Mouse (Mus musculus) fat pad, adult 2 months (tissue): ENCODE measurements at regions not wholly inside any gene's neighbourhood (a gene's known extent, or its start where the extent isn't known, plus 50 kb on each side); places are given as distances from the start of the nearest gene placed in this dataset.

Source experiments
- DNase-seq: peaks from one replicate; pipeline ENCODE4 v3.0.0-alpha.2; 2011; ENCODE audit warnings: low read depth, low spot score; ENCODE audit errors: extremely low read depth

GRCm38 (mm10) chr3:62159031-62159430 is 179.1 kb upstream of the Arhgef26 start:
- no peak for DNase-seq

DNA sequence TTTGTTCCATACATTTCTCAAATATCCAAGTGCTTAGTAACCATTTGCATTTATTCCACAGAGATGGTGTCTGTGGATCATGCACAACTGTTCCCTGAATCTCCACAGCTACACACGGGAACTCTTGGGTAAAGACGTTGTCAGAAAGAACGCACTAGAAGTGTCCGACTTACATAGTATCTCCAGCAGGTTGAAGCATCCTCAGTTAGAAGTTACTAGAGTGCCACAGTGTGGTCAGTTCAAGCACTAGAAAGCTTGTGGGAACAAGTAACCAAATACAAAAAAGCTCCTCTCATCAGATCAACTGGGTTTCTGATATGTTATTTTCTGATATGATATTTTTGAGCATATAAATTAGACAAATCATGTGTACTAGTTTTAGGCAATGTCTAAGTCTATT is 167.5 kb upstream of the Arhgef26 start:
- DNase-seq: no peak

GRCm38 (mm10) chr3:62187807-62188509 is 150.2 kb upstream of the Arhgef26 start:
- no peak for DNase-seq

DNA sequence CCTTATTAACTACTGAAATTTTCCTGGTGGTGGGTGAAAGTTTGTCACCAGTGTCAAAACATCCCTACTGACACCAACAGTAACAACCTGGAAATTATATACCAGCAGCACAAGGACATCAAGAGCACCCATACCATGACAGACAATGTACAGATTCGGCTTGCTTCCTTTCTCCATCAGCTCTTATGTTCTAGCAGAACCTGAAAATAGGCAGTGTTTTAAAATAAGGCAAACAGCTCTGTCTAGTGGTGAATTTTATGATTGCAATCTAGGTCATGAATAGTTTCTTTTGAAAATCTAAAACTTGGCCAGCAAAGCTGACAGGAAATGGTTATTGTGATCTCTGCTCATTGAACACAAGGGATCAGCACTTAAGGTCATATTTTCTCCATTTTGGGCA is 145.7 kb upstream of the Arhgef26 start:
- no peak for DNase-seq

- no peak for DNase-seq
These were observed 143.7 kb upstream of the Arhgef26 start for GRCm38 (mm10) chr3:62194421-62194820.

DNA sequence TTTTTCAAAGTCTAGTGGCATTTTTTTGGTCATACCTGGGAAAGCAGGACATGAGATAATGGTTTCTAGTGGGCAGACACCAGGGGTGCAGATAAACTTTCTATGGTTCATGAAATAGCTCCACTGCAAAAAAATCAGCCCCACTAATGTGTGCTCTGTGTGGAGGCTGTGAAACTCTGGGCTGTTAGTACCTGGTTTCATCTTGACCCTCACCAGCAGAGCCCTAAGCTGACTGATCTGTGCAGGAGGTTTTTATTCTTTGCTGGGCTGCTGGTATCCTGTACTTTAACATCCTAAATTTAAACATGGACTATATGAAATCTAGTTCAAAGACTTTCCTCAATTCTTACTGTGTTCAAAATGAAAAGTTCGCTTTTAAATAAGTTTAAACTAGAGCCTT is 141.5 kb upstream of the Arhgef26 start:
- DNase-seq: no peak

GRCm38 (mm10) chr3:62215806-62216205 is 122.3 kb upstream of the Arhgef26 start:
- no peak for DNase-seq

DNA sequence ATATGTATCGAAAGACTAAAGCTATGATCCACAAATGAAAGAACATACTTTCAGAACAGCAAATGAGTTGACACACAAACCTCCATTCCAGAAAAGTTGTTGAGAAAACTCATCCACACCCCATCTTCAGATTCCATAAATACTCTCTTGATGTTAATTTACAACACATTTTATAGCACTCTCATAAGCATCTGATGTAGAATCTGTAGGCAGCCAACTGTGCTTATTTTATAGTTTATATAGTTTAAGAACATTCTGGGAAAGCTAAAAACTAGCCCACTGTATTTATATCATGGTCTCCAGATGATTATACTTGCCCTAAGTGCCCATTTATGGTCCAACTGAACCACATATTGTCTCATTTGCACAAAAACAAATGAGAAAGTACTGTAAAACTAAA is 120.8 kb upstream of the Arhgef26 start:
- no peak for DNase-seq

DNA sequence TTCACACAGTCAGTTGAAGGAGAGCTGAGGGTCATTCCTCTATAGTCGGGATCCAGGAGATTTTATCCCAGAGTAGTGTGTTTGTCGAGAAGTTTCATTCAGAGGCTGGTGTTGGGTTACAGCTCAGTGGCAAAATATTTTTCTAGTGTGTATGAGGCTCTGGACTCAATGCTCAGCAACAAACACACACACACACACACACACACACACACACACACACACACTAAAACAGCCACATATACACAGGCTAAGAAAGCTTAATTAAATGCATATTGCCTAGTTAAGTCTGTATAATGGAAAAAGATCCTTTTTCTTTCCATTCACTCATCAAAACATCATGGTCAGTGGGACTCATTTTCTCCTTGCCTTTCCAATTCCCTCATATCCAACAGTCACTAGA is 110.4 kb upstream of the Arhgef26 start:
- no peak for DNase-seq

DNA sequence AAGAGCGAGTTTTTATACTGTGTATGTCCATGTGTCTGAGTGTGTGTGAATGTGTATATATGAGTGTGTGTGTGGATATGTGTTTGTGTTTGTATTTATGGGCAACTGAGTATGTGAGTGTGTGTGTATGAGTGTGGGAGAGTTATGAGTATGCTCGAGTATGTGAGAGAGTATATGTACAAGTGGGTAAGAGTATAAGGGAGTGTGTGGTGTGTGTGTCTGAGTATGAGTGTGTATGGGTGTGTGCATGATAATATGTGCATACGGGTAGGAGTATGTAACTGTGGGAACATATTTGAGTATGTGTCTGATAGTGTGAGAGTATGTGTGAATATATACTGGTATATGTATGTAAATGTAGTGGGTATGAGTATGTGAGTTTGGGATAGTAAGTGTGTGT is 110.0 kb upstream of the Arhgef26 start:
- DNase-seq: no peak

- DNase-seq: no peak
These were observed 97.1 kb upstream of the Arhgef26 start for GRCm38 (mm10) chr3:62241031-62241430.

DNA sequence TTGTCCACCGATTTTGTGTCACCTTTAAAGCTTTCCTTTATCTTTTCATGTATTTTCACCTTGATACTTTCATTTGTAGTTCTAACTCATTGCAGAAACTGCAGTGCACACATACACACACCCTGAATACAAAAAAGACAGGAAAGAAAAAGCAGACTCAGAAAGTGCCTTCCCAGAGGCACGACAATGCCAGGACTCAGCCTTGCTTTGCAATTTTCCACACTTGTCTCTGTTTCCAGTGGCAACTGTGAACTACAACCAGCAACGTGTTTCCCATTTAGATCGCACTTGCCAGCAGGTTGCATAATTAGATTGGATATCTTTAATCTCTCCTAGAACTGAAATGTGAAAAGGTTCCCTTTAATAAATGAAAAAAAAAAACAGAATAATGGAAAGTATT is 66.4 kb upstream of the Arhgef26 start:
- DNase-seq: no peak

DNA sequence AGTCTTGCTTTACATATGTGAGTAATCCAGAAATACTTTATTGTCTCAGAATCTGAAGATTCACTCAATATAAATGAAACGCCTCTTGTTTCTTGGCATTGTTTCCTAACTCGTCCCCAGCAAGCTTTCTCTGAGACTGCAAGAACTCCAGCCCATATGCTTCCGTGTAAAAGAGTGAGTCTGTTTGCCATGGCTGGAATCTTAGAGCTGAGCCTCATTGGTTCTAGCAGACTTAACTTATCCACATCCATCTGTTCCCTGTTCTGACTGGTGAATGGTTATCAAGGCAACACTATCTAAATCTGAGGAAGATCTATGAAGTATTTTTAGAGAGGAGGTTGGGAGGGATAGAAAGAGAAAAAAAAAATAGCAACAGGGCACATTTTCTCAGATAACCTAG is 59.9 kb upstream of the Arhgef26 start:
- no peak for DNase-seq

GRCm38 (mm10) chr3:62280960-62281359 is 57.2 kb upstream of the Arhgef26 start:
- peak; percentile 75 for DNase-seq
